Mouse (Mus musculus) bone marrow macrophage, adult 2 months (primary cell): ENCODE measurements around the gene Ccr10. TPM values are rescaled to one million over a fixed set of nuclear protein-coding genes. Genes with fewer than 3 reads are reported as not detected.

Experiments
- H3K27ac ChIP-seq: 2 replicates; pipeline ENCODE4 v1.5.1; 2012; ENCODE audit warnings: low read depth, low read length; ENCODE audit not compliant: insufficient read depth
- H3K4me1 ChIP-seq: 2 replicates; pipeline ENCODE4 v1.6.1; 2012; ENCODE audit warnings: low read length; ENCODE audit not compliant: control insufficient read depth, insufficient read depth
- H3K4me3 ChIP-seq: 2 replicates; pipeline ENCODE4 v1.5.1; 2012; ENCODE audit warnings: mild to moderate bottlenecking, low read length, moderate library complexity; ENCODE audit not compliant: insufficient read depth
- CTCF ChIP-seq: IDR thresholded peaks from 2 replicates; pipeline ENCODE4 v1.5.1; 2012; ENCODE audit warnings: low read depth, mild to moderate bottlenecking, low read length, moderate library complexity
- POLR2A ChIP-seq: IDR thresholded peaks from 2 replicates; pipeline ENCODE4 v1.6.1; 2012; ENCODE audit warnings: mild to moderate bottlenecking, low read depth, low read length, borderline replicate concordance
- polyA plus RNA-seq: library from polyadenylated mRNA; stranded (reverse); fragments of >200 nt; gene quantifications from 2 replicates; pipeline ENCODE4 v1.2.4, GENCODE M21; 2012; ENCODE audit not compliant: missing spikeins, insufficient read depth, insufficient read length

Gene Ccr10
- polyA plus RNA-seq, 1 experiment = not detected

- TF ChIP-seq POLR2A (no peak), CTCF (no peak)
- Histone ChIP-seq H3K27ac (no peak within 1 kb of the TSS), H3K4me1 (0 out of 2 replicates have a peak, but pooled peaks cover 2% of the 10 kb centered on the region), H3K4me3 (peak within 1 kb of the TSS; percentile 29)
Observed at GRCm38 (mm10) chr11:101155728-101156371, 19.4 kb downstream of the Ccr10 start, which contains the start of gene Tubg2. Gene Tubg2, plus strand, starts transcription at chr11:101155907.

- Histone ChIP-seq H3K4me1 (no peaks in the 10 kb centered on the region), H3K27ac (no peak overlapping the region), H3K4me3 (no peak overlapping the region)
- no peak for TF ChIP-seq CTCF
- no peak for TF ChIP-seq POLR2A
Observed at GRCm38 (mm10) chr11:101155151-101155550, 20.1 kb downstream of the Ccr10 start.

- Histone ChIP-seq H3K27ac (no peak overlapping the region), H3K4me1 (peaks cover 2% of the 10 kb centered on the region; the same call in 1 of the 2 replicates), H3K4me3 (no peak overlapping the region)
- TF ChIP-seq POLR2A (no peak), CTCF (no peak)
Observed at GRCm38 (mm10) chr11:101154648-101155047, 20.6 kb downstream of the Ccr10 start.

- no peak overlapping the region for H3K4me3 ChIP-seq
- no peak overlapping the region for H3K27ac ChIP-seq
- TF ChIP-seq CTCF (no peak), POLR2A (no peak)
- H3K4me1 ChIP-seq = peaks cover 9% of the 10 kb centered on the region
Observed at GRCm38 (mm10) chr11:101152825-101153224, 22.4 kb downstream of the Ccr10 start.

- no peak overlapping the region for H3K4me3 ChIP-seq
- no peak overlapping the region for H3K27ac ChIP-seq
- peaks cover 9% of the 10 kb centered on the region for H3K4me1 ChIP-seq
- TF ChIP-seq CTCF = no peak
Observed at GRCm38 (mm10) chr11:101151063-101151462, 24.2 kb downstream of the Ccr10 start.

GRCm38 (mm10) chr11:101149178-101150105, 25.8 kb downstream of the Ccr10 start:
- no peak overlapping the region for H3K27ac ChIP-seq
- TF ChIP-seq POLR2A (no peak), CTCF (no peak)

GRCm38 (mm10) chr11:101148751-101149150, 26.5 kb downstream of the Ccr10 start:
- no peak for TF ChIP-seq POLR2A
- TF ChIP-seq CTCF = no peak
- no peak overlapping the region for H3K4me3 ChIP-seq
- peaks cover 11% of the 10 kb centered on the region for H3K4me1 ChIP-seq
- no peak overlapping the region for H3K27ac ChIP-seq

More at GRCm38 (mm10) chr11:101149178-101150105, 25.8 kb downstream of the Ccr10 start:
- H3K4me1 ChIP-seq = peaks cover 9% of the 10 kb centered on the region
- H3K4me3 ChIP-seq = no peak overlapping the region

- TF ChIP-seq CTCF = no peak
- no peak for TF ChIP-seq POLR2A
- H3K27ac ChIP-seq = no peak overlapping the region
- H3K4me1 ChIP-seq = peaks cover 11% of the 10 kb centered on the region
- H3K4me3 ChIP-seq = no peak overlapping the region
Observed at GRCm38 (mm10) chr11:101146377-101146776, 28.9 kb downstream of the Ccr10 start.

GRCm38 (mm10) chr11:101143338-101144225, 31.7 kb downstream of the Ccr10 start:
- peak overlapping the region; percentile 11 for H3K27ac ChIP-seq

More at GRCm38 (mm10) chr11:101143338-101144225, 31.7 kb downstream of the Ccr10 start:
- peak overlapping the region; percentile 51 for H3K4me3 ChIP-seq
- H3K4me1 ChIP-seq = peaks cover 6% of the 10 kb centered on the region; the same call in 1 of the 2 replicates
- TF ChIP-seq POLR2A (no peak), CTCF (no peak)
